Mouse (Mus musculus): ENCODE data around the gene Zdhhc1.

The Zdhhc1 gene

DNA sequence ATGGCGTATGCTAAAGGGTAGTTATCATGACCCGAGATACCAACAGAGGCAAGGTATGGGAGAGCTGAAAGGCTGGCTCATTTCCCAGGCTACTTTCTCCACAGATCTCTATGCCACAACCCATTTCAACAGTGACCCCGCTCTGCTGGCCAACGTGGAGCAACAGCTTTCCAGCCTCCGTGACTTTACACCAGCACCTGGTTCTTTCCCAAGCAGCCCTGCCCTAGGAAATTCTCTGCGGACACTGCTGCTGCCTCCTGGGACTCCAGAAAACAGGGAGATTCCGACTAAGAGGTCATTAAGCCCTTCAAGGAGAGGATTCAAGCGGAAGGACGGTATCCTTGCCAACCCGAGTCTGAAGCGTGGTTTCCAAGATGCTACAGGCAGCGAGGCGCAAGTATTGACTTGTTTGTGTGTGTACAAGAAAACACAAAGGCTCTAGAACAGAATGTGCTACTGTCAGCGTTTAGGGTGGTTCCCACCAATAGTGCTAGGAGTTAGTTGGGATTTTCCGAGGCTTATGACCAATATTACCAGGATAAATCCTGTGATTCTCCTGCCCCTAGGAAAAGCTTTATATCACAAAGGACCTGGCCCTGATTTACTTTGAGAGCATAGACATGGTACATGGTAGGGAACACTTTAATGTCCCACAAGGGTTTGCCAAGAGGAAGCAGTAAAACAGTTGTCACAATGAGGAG lies 44.6 kb downstream of the Zdhhc1 start:
- no peak for DNase-seq

DNA sequence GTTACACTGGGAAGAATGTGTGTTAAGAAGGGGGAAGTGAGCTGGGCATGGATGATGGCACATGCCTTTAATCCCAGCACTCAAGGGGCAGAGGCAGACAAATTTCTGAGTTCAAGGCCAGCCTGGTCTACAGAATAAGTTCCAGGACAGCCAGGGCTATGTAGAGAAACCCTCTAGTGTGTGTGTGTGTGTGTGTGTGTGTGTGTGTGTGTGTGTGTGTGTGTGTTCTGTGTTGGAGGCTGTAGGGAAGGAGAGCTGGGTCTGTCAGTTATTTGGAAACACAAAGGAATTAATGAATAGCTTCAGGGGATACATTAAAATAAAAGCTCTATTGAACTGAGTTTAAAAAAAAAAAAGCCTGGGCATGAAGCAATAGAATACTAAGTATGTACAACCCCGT lies 45.7 kb downstream of the Zdhhc1 start:
- DNase-seq: no peak

DNA sequence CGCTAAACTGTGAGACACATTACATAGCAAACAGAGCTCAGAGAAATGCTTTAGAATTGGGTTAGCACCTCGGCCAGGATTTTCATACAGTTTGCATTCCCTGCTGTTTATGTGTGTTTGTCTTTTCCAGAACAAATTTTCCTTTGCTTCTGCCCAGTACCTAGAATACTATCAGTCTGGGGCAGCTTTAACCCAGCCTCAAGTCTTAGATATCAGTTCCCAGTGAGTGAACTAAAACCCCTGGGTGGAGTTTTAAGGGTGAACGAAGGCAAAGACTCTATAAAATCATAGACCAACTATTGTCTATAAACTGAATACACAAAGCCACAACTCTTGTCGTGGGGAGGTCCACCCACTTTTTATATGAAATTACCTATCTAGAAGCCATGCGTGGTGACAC lies 48.1 kb downstream of the Zdhhc1 start:
- no peak for DNase-seq

DNA sequence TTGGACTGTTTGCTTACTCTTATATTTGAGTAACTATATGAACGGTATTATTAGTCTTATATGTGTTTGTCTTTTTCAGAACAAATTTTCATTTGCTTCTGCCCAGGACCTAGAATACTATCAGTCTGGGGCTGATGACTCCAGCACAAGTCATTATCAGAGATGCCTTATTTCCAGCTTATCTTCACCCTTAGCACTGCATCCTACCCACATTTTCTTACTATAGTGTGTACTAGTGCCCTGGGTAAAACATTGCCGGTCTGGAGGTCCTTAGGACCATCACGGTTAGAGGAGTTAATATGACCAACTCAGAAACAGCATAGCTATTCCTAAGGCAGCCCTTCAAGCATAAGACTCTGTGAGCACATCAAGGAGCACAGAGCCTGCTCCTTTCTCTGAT lies 48.5 kb downstream of the Zdhhc1 start:
- no peak for DNase-seq

- DNase-seq: no peak
These were observed 50.6 kb downstream of the Zdhhc1 start for GRCm38 (mm10) chr8:105446127-105446552.

- DNase-seq: no peak
These were observed 51.2 kb downstream of the Zdhhc1 start for GRCm38 (mm10) chr8:105445296-105446126.

GRCm38 (mm10) chr8:105442661-105443060 lies 54.0 kb downstream of the Zdhhc1 start:
- DNase-seq: no peak

GRCm38 (mm10) chr8:105441433-105441832 lies 55.3 kb downstream of the Zdhhc1 start:
- DNase-seq: no peak

- DNase-seq: no peak
These were observed 57.8 kb downstream of the Zdhhc1 start for GRCm38 (mm10) chr8:105438865-105439264.

- no peak for DNase-seq
These were observed 59.5 kb downstream of the Zdhhc1 start for GRCm38 (mm10) chr8:105437078-105437748.

DNA sequence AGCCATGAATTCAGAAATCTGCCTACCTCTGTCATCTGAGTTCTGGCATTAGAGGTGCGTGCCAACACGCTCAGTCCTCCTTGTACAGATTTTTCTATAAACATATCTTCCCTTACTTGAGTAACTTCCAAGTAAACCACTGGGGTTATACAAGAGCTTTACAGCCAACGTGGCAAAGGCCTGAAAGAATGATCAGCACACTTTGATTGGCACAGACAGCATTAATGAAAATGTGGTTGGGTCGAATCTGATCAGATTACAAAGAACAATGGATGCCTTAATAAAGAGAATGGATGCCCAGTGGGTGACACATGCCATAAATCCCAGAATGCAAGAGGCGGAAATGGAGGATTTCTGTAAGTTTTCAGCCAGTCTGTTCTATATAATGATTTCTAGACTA lies 60.5 kb downstream of the Zdhhc1 start:
- no peak for DNase-seq

GRCm38 (mm10) chr8:105434136-105434535 lies 62.6 kb downstream of the Zdhhc1 start:
- no peak for DNase-seq

GRCm38 (mm10) chr8:105433511-105433910 lies 63.2 kb downstream of the Zdhhc1 start:
- no peak for DNase-seq

- DNase-seq: no peak
These were observed 63.7 kb downstream of the Zdhhc1 start for GRCm38 (mm10) chr8:105433021-105433420.

GRCm38 (mm10) chr8:105431743-105432515 lies 64.8 kb downstream of the Zdhhc1 start:
- DNase-seq: no peak

DNA sequence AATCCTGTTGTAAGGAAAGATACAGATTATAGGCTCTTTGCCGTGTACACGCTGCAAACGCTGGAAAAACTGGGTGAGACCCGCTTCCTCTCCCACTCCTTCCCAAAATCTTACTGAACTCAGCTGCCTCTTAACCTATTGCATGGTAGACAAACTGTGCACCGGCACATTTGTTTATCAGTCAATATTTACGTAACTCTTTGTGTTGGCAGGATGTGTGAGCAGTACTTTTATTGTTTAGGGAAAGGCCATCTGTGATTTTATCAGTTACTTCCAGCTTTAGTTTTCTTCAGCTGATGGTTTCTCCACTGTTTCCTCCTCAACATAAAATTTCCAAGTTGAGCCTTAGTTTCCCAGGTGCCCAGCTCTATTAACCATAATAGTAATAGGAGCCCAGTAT lies 69.8 kb downstream of the Zdhhc1 start:
- DNase-seq: no peak
